Mouse (Mus musculus) thymus, adult 2 months (tissue): ENCODE data around the gene Ankrd9.

Source experiments
- CTCF ChIP-seq: fragments of 200-500 bp; IDR thresholded peaks from 2 replicates; pipeline ENCODE4 v1.5.1; 2012; ENCODE audit warnings: mild to moderate bottlenecking, control low read depth, low read length, moderate library complexity, borderline replicate concordance; ENCODE audit not compliant: control insufficient read depth, poor library complexity, insufficient read depth; ENCODE audit errors: extremely low read depth
- POLR2A ChIP-seq: fragments of 200-500 bp; IDR thresholded peaks from 2 replicates; pipeline ENCODE4 v1.6.1; 2012; ENCODE audit warnings: mild to moderate bottlenecking, low read length, control low read depth, moderate library complexity; ENCODE audit not compliant: control insufficient read depth, poor library complexity, insufficient read depth; ENCODE audit errors: extremely low read depth

DNA sequence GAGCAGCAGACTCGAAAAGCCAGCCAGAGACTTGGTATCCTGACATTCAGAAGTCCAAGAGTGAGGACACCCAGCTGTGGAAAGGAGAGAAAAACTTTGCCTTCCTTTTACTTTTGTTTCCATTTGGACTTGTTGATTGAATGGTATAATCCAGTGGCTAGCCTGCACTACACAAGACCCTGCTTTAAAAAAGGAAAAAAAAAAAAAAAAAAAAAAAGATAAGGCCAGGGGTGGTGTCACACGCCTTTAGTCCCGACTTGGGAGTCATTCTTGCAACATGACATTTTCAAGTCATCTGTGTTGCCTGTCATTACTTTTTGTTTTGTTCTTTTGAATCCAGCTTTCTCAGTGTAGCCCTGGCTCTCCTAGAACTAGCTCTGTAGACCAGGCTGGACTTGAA, 42.7 kb upstream of the Ankrd9 start:
- no peak for TF ChIP-seq CTCF
- no peak for TF ChIP-seq POLR2A
